Mouse (Mus musculus) neural tube, embryonic 11.5 days (tissue): ENCODE results near the gene Gtpbp2. TPM values are rescaled to one million over a fixed set of nuclear protein-coding genes. Genes with fewer than 3 reads are reported as not detected.

Experiments
- ATAC-seq: fragments of 200-750 bp; cut with Nextera tagmentation; 2 replicates; pipeline ENCODE4 v1.8.0; 2017; ENCODE audit warnings: moderate number of reproducible peaks, mild to moderate bottlenecking, moderate TSS enrichment, moderate library complexity; ENCODE audit not compliant: insufficient read depth, low FRiP score, low TSS enrichment
- DNase-seq: peaks from one replicate; pipeline ENCODE4 v3.0.0-alpha.2; 2015; ENCODE audit warnings: low spot score
- H3K27ac ChIP-seq: fragments of 300-500 bp; sonication (generic); 2 replicates; pipeline ENCODE4 v1.5.1; 2014; ENCODE audit warnings: low read depth, mild to moderate bottlenecking, low read length
- H3K27me3 ChIP-seq: fragments of 300-500 bp; sonication (generic); 2 replicates; pipeline ENCODE4 v1.6.1; 2014; ENCODE audit warnings: mild to moderate bottlenecking, low read length, mixed read lengths; ENCODE audit not compliant: control insufficient read depth, insufficient read depth
- H3K36me3 ChIP-seq: fragments of 300-500 bp; sonication (generic); 2 replicates; pipeline ENCODE4 v1.6.1; 2014; ENCODE audit warnings: mild to moderate bottlenecking, low read length, moderate library complexity, mixed read lengths; ENCODE audit not compliant: control insufficient read depth, insufficient read depth
- H3K4me1 ChIP-seq: fragments of 300-500 bp; sonication (generic); 2 replicates; pipeline ENCODE4 v1.6.1; 2014; ENCODE audit warnings: low read length, mixed read lengths; ENCODE audit not compliant: control insufficient read depth, insufficient read depth
- H3K4me2 ChIP-seq: fragments of 300-500 bp; sonication (generic); 2 replicates; pipeline ENCODE4 v1.6.1; 2014; ENCODE audit warnings: low read depth, mild to moderate bottlenecking, moderate library complexity
- H3K4me3 ChIP-seq: fragments of 300-500 bp; sonication (generic); 2 replicates; pipeline ENCODE4 v1.5.1; 2014; ENCODE audit warnings: low read depth, low read length
- H3K9ac ChIP-seq: fragments of 300-500 bp; sonication (generic); 2 replicates; pipeline ENCODE4 v1.6.1; 2014; ENCODE audit warnings: mild to moderate bottlenecking, low read length
- H3K9me3 ChIP-seq: fragments of 300-500 bp; sonication (generic); 2 replicates; pipeline ENCODE4 v1.6.1; 2016; ENCODE audit warnings: low read length; ENCODE audit not compliant: control insufficient read depth
- WGBS: fragments of 180-500 bp; shearing (Covaris S2); extraction: QIAGEN DNeasy Blood & Tissue Kit; methylation state at CpG from one replicate; pipeline ENCODE4 v1.1.7; 2014; 5-methylcytosine and 5-hydroxymethylcytosine counted together
- polyA plus RNA-seq: library from polyadenylated mRNA; unstranded; fragments of >200 nt; fragmentation: Nextera tagmentation; extraction: Ambion mirVana; gene quantifications from 2 replicates; pipeline ENCODE4 v1.2.1, GENCODE M21; 2014

The Gtpbp2 gene
- polyA plus RNA-seq, 1 experiment from 2014 or later, result 27.3 TPM

GRCm38 (mm10) chr17:46161710-46162109 is 878 bp downstream of the Gtpbp2 start:
- H3K36me3 ChIP-seq, result peaks cover 2% of the 10 kb centered on the region
- no peaks in the 10 kb centered on the region for H3K9me3 ChIP-seq
- H3K4me1 ChIP-seq, result peaks cover 9% of the 10 kb centered on the region
- H3K9ac ChIP-seq, result peak overlapping the region; percentile 77
- H3K4me2 ChIP-seq, result peak overlapping the region; percentile 61
- H3K4me3 ChIP-seq, result peak overlapping the region; percentile 60
- no peak for ATAC-seq
- DNase-seq, result no peak
- H3K27ac ChIP-seq, result no peak overlapping the region
- no peaks in the 10 kb centered on the region for H3K27me3 ChIP-seq
- WGBS, result 47% methylated on average over 9 of the region's 9 CpGs

- H3K36me3 ChIP-seq, result peaks cover 2% of the 10 kb centered on the region
- H3K4me2 ChIP-seq, result no peak overlapping the region
- no peak overlapping the region for H3K9ac ChIP-seq
- H3K4me1 ChIP-seq, result peaks cover 9% of the 10 kb centered on the region
- ATAC-seq (no peak), DNase-seq (no peak)
- WGBS, result 96% methylated on average over 7 of the region's 7 CpGs
- no peaks in the 10 kb centered on the region for H3K9me3 ChIP-seq
- no peak overlapping the region for H3K4me3 ChIP-seq
- no peaks in the 10 kb centered on the region for H3K27me3 ChIP-seq
- no peak overlapping the region for H3K27ac ChIP-seq
Measured at GRCm38 (mm10) chr17:46162551-46162950, 1.7 kb downstream of the Gtpbp2 start.

GRCm38 (mm10) chr17:46162951-46163421 is 2.2 kb downstream of the Gtpbp2 start:
- H3K4me3 ChIP-seq, result no peak overlapping the region
- WGBS, result 89% methylated on average over 9 of the region's 9 CpGs
- no peak for DNase-seq
- no peak overlapping the region for H3K9ac ChIP-seq
- no peak overlapping the region for H3K4me2 ChIP-seq
- H3K27ac ChIP-seq, result no peak overlapping the region
- H3K36me3 ChIP-seq, result peaks cover 5% of the 10 kb centered on the region
- no peaks in the 10 kb centered on the region for H3K27me3 ChIP-seq
- peaks cover 9% of the 10 kb centered on the region for H3K4me1 ChIP-seq
- ATAC-seq, result no peak
- H3K9me3 ChIP-seq, result no peaks in the 10 kb centered on the region

DNA sequence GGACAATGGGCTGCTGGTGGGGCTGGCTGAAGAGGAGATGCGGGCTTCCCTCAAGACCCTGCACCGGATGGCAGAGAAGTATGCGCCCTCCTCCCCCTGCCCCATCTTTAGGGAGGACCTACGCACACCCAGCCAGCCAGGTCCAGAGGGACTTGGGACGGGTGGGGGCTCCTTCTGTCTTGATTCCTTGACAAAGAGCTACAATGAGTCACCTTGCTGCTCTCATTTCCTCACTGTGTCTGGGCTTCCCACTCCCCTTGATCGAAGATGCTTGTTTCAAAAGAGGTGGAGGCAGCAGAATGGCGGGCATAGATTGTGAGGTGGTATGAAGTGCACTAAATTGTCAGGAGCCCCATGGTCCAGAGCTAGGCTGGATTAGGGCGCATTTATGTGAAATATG is 3.5 kb downstream of the Gtpbp2 start:
- WGBS, result 92% methylated on average over 8 of the region's 8 CpGs
- no peak overlapping the region for H3K27ac ChIP-seq
- no peak overlapping the region for H3K4me2 ChIP-seq
- no peaks in the 10 kb centered on the region for H3K27me3 ChIP-seq
- peaks cover 9% of the 10 kb centered on the region for H3K4me1 ChIP-seq
- DNase-seq (peak; percentile 5), ATAC-seq (no peak)
- H3K36me3 ChIP-seq, result peaks cover 12% of the 10 kb centered on the region
- no peak overlapping the region for H3K9ac ChIP-seq
- H3K9me3 ChIP-seq, result no peaks in the 10 kb centered on the region
- no peak overlapping the region for H3K4me3 ChIP-seq

GRCm38 (mm10) chr17:46164791-46165190 is 4.0 kb downstream of the Gtpbp2 start:
- Histone ChIP-seq H3K4me1 (peaks cover 6% of the 10 kb centered on the region), H3K9me3 (no peaks in the 10 kb centered on the region), H3K4me3 (no peak overlapping the region), H3K9ac (no peak overlapping the region), H3K36me3 (peaks cover 15% of the 10 kb centered on the region), H3K27ac (no peak overlapping the region), H3K4me2 (no peak overlapping the region), H3K27me3 (no peaks in the 10 kb centered on the region)
- ATAC-seq (no peak), DNase-seq (peak; percentile 4)
- 91% methylated on average over 10 of the region's 10 CpGs for WGBS

GRCm38 (mm10) chr17:46165460-46165859 is 4.6 kb downstream of the Gtpbp2 start:
- ATAC-seq, result no peak
- Histone ChIP-seq H3K27ac (no peak overlapping the region), H3K4me3 (no peak overlapping the region), H3K27me3 (no peaks in the 10 kb centered on the region), H3K9me3 (no peaks in the 10 kb centered on the region), H3K36me3 (peaks cover 15% of the 10 kb centered on the region), H3K9ac (no peak overlapping the region), H3K4me1 (peaks cover 6% of the 10 kb centered on the region), H3K4me2 (no peak overlapping the region)
- peak; percentile 6 for DNase-seq
- 92% methylated on average over 12 of the region's 12 CpGs for WGBS

- H3K9me3 ChIP-seq, result no peaks in the 10 kb centered on the region
- 94% methylated on average over 5 of the region's 5 CpGs for WGBS
Measured at GRCm38 (mm10) chr17:46166270-46166669, 5.4 kb downstream of the Gtpbp2 start.

GRCm38 (mm10) chr17:46167014-46167413 is 6.2 kb downstream of the Gtpbp2 start:
- Histone ChIP-seq H3K36me3 (peaks cover 15% of the 10 kb centered on the region), H3K9me3 (no peaks in the 10 kb centered on the region), H3K9ac (no peak overlapping the region), H3K27me3 (no peaks in the 10 kb centered on the region), H3K27ac (no peak overlapping the region), H3K4me1 (peaks cover 2% of the 10 kb centered on the region; the same call in 1 of the 2 replicates), H3K4me2 (no peak overlapping the region), H3K4me3 (no peak overlapping the region)
- no peak for ATAC-seq
- peak; percentile 10 for DNase-seq
- 85% methylated on average over 11 of the region's 11 CpGs for WGBS

More at GRCm38 (mm10) chr17:46166270-46166669, 5.4 kb downstream of the Gtpbp2 start:
- no peaks in the 10 kb centered on the region for H3K27me3 ChIP-seq
- no peak overlapping the region for H3K9ac ChIP-seq
- H3K4me2 ChIP-seq, result no peak overlapping the region
- DNase-seq (no peak), ATAC-seq (no peak)
- H3K36me3 ChIP-seq, result peaks cover 15% of the 10 kb centered on the region
- H3K27ac ChIP-seq, result no peak overlapping the region
- H3K4me1 ChIP-seq, result peaks cover 6% of the 10 kb centered on the region
- H3K4me3 ChIP-seq, result no peak overlapping the region

- no peaks in the 10 kb centered on the region for H3K27me3 ChIP-seq
- H3K9me3 ChIP-seq, result no peaks in the 10 kb centered on the region
- no peak overlapping the region for H3K27ac ChIP-seq
- H3K4me3 ChIP-seq, result no peak overlapping the region
- H3K4me1 ChIP-seq, result no peaks in the 10 kb centered on the region
- H3K9ac ChIP-seq, result no peak overlapping the region
- DNase-seq, result peak; percentile 9
- H3K4me2 ChIP-seq, result no peak overlapping the region
- WGBS, result 62% methylated on average over 5 of the region's 5 CpGs
- peaks cover 25% of the 10 kb centered on the region for H3K36me3 ChIP-seq
- ATAC-seq, result no peak
Measured at GRCm38 (mm10) chr17:46168318-46168717, 7.5 kb downstream of the Gtpbp2 start.
